In genomic region chr9:101095425-101095824, GRCm38 (mm10) we compare ENCODE assay signal across 14 mouse cellular contexts.
"Had no signal": no experiment of that assay in that cellular context is flagged by ENCODE, and none has a peak within 500 bp of the region (broad histone marks: within the 10 kb centered on the region; RNA-seq: fewer than 3 reads in every experiment).

No protein-coding gene starts in this region.

- DNase-seq: lung, adult 18-20 months; lung, embryonic 14.5 days; lung, postnatal 10 days; lung, postnatal 4 days; retina, postnatal 1 day; right cerebral cortex, adult 18-20 months; right cerebral cortex, postnatal 25 days; right cerebral cortex, postnatal 4 days; spleen, adult 18-20 months; thymus, adult 18-20 months; thymus, postnatal 14 days; thymus, postnatal 36 days had no signal

- ATAC-seq: midbrain, embryonic 13.5 days; midbrain, embryonic 15.5 days had no signal
